Mouse (Mus musculus): ENCODE measurements around the gene Myct1. TPM values are rescaled to one million over a fixed set of nuclear protein-coding genes. Genes with fewer than 3 reads are reported as not detected.

Gene Myct1
- 0.28 and 0.52 TPM in 2 replicates for polyA plus RNA-seq (2021; fragmentation: Nextera tagmentation)
- long read RNA-seq, experiment 1, partial matches to known transcripts = 0 of 1 reads
- long read RNA-seq, experiment 1, other reads (novel, unspliced or antisense) = 0 of 1 reads
- long read RNA-seq, experiment 2, partial matches to known transcripts = 0 of 1 reads
- long read RNA-seq, experiment 2, other reads (novel, unspliced or antisense) = 0 of 1 reads

DNA sequence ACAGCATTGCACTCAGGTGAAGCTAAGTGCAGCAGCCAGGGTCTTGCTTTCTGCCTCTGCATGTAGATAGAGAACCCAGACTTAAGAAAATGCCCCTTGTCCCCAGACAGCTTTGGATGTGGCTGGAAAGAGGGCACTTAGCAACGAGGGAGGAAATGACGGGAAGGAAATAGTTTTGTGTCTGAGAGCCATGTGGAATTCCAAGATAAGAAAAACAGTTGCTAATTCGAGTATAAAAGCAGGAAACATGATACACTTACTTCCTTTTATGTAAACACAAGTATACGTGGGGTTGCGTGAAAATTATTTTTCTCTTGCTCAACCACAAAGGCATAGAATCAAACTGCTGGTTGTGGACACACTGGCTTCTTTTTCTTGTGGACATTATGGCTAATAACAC lies at the start of gene Myct1:
Myct1 (plus strand) TSS at position 312 of the 400 bp plus-strand sequence.

DNA sequence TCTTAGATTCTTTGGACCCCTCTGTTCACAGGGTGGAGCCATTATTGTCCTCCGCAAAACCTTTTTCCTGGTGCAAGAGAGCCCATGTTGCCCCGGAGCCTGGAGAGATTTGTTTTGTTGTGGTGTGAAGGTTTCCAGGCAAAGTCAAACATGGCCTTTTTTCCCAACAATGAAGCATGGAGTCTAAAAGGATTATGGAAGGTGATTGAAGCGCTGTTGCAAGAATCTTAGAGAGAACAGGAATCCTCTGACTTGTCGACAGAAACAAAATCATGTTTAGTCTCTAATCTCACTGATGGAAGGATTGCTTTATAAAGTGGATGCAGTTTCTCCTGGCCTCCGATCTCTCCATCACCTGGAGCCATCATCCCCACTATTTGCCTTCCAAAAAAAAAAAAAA lies 42.2 kb upstream of the Myct1 start, which contains the start of gene Syne1:
Syne1 (minus strand) TSS at position 101 of the 400 bp plus-strand sequence.

DNA sequence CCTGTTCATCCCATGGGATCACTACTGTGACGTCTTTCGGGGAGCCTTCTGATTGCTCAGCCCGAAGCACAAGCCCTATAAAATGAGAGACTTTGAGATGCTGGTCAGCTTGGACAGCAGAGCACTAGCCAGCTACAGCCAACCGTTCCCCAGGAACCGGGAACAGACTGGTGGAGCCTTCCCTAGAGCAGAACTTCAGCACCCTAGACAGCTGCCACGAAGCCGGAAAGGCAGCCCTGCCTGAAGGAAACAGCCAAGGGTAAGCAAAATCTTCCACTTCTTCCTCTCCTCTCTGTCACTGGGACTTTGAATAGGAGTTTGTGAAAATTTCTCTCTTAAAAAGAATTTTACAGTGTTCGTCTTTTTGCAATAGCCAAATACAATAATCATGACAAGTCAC lies 45.5 kb downstream of the Myct1 start, which contains the start of gene Vip:
Vip (plus strand) TSS at position 107 of the 400 bp plus-strand sequence.

Other genes with a start within 250 kb of the Myct1 start
- 50.6 and 58.9 TPM in 2 replicates for gene Syne1, start 42.3 kb upstream of the Myct1 start, polyA plus RNA-seq (2021; fragmentation: Nextera tagmentation)
- 12.1 and 12.4 TPM in 2 replicates for gene Vip, start 45.4 kb downstream of the Myct1 start, polyA plus RNA-seq (2021; fragmentation: Nextera tagmentation)
- 0.39 and 0.58 TPM in 2 replicates for gene Fbxo5, start 211.8 kb downstream of the Myct1 start, polyA plus RNA-seq (2021; fragmentation: Nextera tagmentation)
- gene Mtrf1l, start 230.1 kb downstream of the Myct1 start, polyA plus RNA-seq (2021; fragmentation: Nextera tagmentation) = 5.3 and 5.9 TPM in 2 replicates